Mouse (Mus musculus): ENCODE measurements around the gene Vkorc1. TPM values are rescaled to one million over a fixed set of nuclear protein-coding genes. Genes with fewer than 3 reads are reported as not detected.

Gene Vkorc1
- polyA plus RNA-seq, 1 experiment from 2014 or later = 106 TPM

DNA sequence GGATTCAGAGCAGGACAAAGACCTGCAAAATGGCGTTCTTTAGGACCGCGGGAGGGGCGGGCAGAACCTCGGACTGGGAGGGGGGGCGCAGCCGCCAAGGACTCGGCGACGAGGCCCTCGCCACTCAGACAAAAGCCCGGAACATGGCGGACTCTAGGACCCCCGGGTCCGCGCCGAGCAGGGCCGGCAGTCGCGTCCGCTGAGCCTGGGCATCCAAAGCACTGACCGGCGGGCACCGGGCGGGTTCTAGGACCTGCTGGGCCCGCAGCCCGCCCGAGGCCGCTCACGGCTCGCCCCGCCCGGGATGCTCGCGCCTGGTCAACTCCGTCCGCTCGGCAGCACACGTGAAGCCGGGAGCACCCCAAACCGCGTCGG is 19.8 kb downstream of the Vkorc1 start:
- Histone ChIP-seq H3K9me3 (replicated peaks) (no peaks in the 10 kb centered on the region), H3K4me1 (replicated peaks) (peaks cover 20% of the 10 kb centered on the region), H3K27ac (ENCODE audit: poor library complexity, severe bottlenecking) (peak overlapping the region; percentile 98), H3K36me3 (peaks cover 37% of the 10 kb centered on the region), H3K4me3 (peak overlapping the region; percentile 94), H3K4me2 (peak overlapping the region; percentile 74), H3K27me3 (replicated peaks) (no peaks in the 10 kb centered on the region), H3K9ac (peak overlapping the region; percentile 97)
- WGBS = under 1% methylated on average over 39 of the region's 43 CpGs
- peak; percentile 92 for ATAC-seq (ENCODE audit: insufficient number of reproducible peaks, low FRiP score)

DNA sequence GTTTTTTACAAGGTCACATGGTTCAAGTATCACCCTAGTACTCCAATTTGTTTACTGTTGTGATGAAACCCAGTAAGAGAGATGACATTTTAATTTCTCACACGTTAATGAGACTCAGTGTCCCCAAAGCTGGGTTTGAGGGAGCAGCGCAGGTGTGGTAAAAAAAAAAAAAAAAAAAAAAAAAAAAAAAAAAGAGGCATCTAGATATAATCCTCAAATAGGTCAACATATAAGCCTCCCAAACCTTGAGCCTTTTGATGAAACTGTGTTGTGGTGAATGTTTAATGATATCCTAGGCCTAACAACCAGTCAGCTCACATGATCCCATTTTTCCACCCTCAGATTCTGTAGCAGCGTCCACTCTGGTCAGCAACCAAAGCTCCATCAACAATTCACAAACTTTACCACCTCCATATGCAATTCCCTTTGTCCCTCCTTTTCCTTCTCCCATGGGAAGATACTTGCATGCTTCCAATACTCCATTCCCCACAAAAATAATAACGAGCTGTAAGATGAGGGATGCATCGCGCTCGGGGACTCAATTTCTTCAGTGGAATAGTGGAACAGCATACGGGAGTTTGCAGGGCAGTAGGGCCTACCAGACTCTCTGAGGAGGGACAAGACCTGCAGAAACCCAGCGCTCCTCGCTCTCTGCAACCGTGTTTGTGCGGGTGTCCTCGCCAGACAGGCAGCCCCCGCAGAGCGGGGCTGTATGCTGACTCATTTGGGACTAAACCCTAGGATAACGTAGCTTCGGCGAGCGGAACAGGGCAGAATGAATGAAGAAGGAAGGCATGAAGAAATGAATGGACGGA is 20.4 kb downstream of the Vkorc1 start:
- Histone ChIP-seq H3K4me3 (peak overlapping the region; percentile 94), H3K27me3 (replicated peaks) (no peaks in the 10 kb centered on the region), H3K9me3 (replicated peaks) (no peaks in the 10 kb centered on the region), H3K36me3 (peaks cover 34% of the 10 kb centered on the region), H3K9ac (peak overlapping the region; percentile 97), H3K4me2 (peak overlapping the region; percentile 74), H3K27ac (ENCODE audit: poor library complexity, severe bottlenecking) (peak overlapping the region; percentile 98), H3K4me1 (replicated peaks) (peaks cover 20% of the 10 kb centered on the region)
- WGBS = 6% methylated on average over 20 of the region's 20 CpGs
- ATAC-seq (ENCODE audit: insufficient number of reproducible peaks, low FRiP score) = no peak

GRCm38 (mm10) chr7:127870136-127870821 is 25.1 kb downstream of the Vkorc1 start:
- H3K9me3 ChIP-seq (replicated peaks) = no peaks in the 10 kb centered on the region
- H3K9ac ChIP-seq = no peak overlapping the region
- peaks cover 17% of the 10 kb centered on the region for H3K4me1 ChIP-seq (replicated peaks)
- ATAC-seq (ENCODE audit: insufficient number of reproducible peaks, low FRiP score) = no peak
- no peak overlapping the region for H3K27ac ChIP-seq (ENCODE audit: poor library complexity, severe bottlenecking)
- no peak overlapping the region for H3K4me2 ChIP-seq
- H3K4me3 ChIP-seq = no peak overlapping the region
- WGBS = 84% methylated on average over 5 of the region's 5 CpGs
- peaks cover 49% of the 10 kb centered on the region for H3K36me3 ChIP-seq
- H3K27me3 ChIP-seq (replicated peaks) = no peaks in the 10 kb centered on the region

GRCm38 (mm10) chr7:127869149-127869810 is 26.1 kb downstream of the Vkorc1 start:
- Histone ChIP-seq H3K27me3 (replicated peaks) (no peaks in the 10 kb centered on the region), H3K4me3 (no peak overlapping the region), H3K4me1 (replicated peaks) (peaks cover 13% of the 10 kb centered on the region), H3K27ac (ENCODE audit: poor library complexity, severe bottlenecking) (no peak overlapping the region), H3K9me3 (replicated peaks) (no peaks in the 10 kb centered on the region), H3K9ac (peak overlapping the region; percentile 2; the same call in 1 of the 2 replicates), H3K4me2 (no peak overlapping the region), H3K36me3 (peaks cover 57% of the 10 kb centered on the region)
- ATAC-seq (ENCODE audit: insufficient number of reproducible peaks, low FRiP score) = no peak
- 78% methylated on average over 3 of the region's 3 CpGs for WGBS

GRCm38 (mm10) chr7:127867641-127868040 is 27.8 kb downstream of the Vkorc1 start:
- WGBS = 96% methylated on average over 18 of the region's 18 CpGs
- H3K9me3 ChIP-seq (replicated peaks) = no peaks in the 10 kb centered on the region
- H3K36me3 ChIP-seq = peaks cover 56% of the 10 kb centered on the region

DNA sequence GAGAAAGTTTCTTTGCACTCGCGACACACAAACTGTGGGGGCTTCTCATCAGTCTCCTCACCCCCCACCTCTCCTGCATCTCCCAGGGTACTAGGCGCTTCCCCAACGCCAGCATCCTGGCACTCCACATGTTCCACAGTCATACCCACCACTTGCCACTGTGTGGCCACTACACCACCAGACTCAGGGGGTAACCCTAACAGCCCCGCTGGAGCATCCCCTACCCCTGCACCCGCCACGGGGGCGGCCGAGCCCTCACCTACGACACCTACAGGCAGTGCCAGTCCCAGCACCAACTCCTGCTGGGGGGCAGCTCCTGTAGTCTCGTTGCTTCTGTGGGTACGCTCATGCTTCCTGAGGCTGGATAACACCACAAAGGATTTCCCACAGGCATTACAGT is 29.0 kb downstream of the Vkorc1 start:
- Histone ChIP-seq H3K4me1 (replicated peaks) (0 out of 2 replicates have a peak, but pooled peaks cover 5% of the 10 kb centered on the region), H3K27me3 (replicated peaks) (no peaks in the 10 kb centered on the region), H3K4me3 (no peak overlapping the region), H3K9me3 (replicated peaks) (no peaks in the 10 kb centered on the region), H3K4me2 (no peak overlapping the region), H3K27ac (ENCODE audit: poor library complexity, severe bottlenecking) (no peak overlapping the region), H3K36me3 (peaks cover 47% of the 10 kb centered on the region), H3K9ac (no peak overlapping the region)
- WGBS = 95% methylated on average over 12 of the region's 12 CpGs
- no peak for ATAC-seq (ENCODE audit: insufficient number of reproducible peaks, low FRiP score)

More at GRCm38 (mm10) chr7:127867641-127868040, 27.8 kb downstream of the Vkorc1 start:
- H3K9ac ChIP-seq = no peak overlapping the region
- no peaks in the 10 kb centered on the region for H3K27me3 ChIP-seq (replicated peaks)
- no peak for ATAC-seq (ENCODE audit: insufficient number of reproducible peaks, low FRiP score)
- H3K27ac ChIP-seq (ENCODE audit: poor library complexity, severe bottlenecking) = no peak overlapping the region
- no peak overlapping the region for H3K4me2 ChIP-seq
- H3K4me3 ChIP-seq = no peak overlapping the region
- H3K4me1 ChIP-seq (replicated peaks) = 0 out of 2 replicates have a peak, but pooled peaks cover 5% of the 10 kb centered on the region

DNA sequence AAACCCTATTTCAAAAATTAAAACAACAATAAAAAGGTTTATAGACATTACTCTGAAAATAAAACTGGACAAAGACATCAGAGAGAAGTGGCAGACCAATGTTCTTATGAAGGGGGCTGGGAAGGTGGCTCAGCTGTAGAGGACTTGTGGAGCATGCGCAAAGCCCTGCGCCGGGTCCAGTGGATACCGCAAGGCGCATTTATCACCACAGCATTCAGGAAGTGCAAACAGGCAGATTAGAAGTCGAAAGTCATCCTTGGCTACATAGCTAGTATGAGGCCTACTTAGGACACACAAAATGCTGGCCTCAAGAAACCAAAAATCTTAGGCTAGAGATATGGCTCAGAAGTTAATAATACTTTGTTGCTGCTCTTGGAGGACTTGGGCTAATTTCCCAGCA is 37.2 kb downstream of the Vkorc1 start:
- no peak for ATAC-seq (ENCODE audit: insufficient number of reproducible peaks, low FRiP score)
- H3K27me3 ChIP-seq (replicated peaks) = no peaks in the 10 kb centered on the region
- 80% methylated on average over 6 of the region's 6 CpGs for WGBS
- no peak overlapping the region for H3K4me2 ChIP-seq
- no peaks in the 10 kb centered on the region for H3K36me3 ChIP-seq
- no peaks in the 10 kb centered on the region for H3K9me3 ChIP-seq (replicated peaks)
- H3K4me1 ChIP-seq (replicated peaks) = no peaks in the 10 kb centered on the region
- H3K4me3 ChIP-seq = no peak overlapping the region
- H3K27ac ChIP-seq (ENCODE audit: poor library complexity, severe bottlenecking) = no peak overlapping the region
- no peak overlapping the region for H3K9ac ChIP-seq

DNA sequence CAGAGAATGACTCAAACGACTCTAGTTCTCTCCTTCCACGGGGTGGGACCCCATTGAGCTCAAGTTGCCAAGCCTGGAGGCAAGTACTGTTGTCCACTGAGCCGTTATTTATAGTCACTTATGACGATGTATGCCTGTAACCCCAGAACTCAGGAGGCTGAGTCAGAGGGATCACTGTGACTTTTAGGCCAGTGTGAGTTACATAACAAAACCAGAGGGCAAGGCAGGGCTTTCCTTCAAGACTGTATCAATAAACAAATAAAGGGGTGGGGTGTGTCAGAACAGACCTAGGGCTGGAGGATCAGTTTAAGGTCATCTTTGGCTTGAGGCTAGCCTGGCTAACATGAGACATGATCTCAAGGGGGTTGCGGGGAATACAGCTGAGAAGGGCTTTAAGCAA is 44.5 kb downstream of the Vkorc1 start:
- no peak for ATAC-seq (ENCODE audit: insufficient number of reproducible peaks, low FRiP score)
- Histone ChIP-seq H3K4me3 (no peak overlapping the region), H3K36me3 (peaks cover 28% of the 10 kb centered on the region), H3K4me2 (no peak overlapping the region), H3K4me1 (replicated peaks) (0 out of 2 replicates have a peak, but pooled peaks cover 4% of the 10 kb centered on the region), H3K27me3 (replicated peaks) (no peaks in the 10 kb centered on the region), H3K27ac (ENCODE audit: poor library complexity, severe bottlenecking) (no peak overlapping the region), H3K9ac (no peak overlapping the region), H3K9me3 (replicated peaks) (no peaks in the 10 kb centered on the region)
- WGBS = 58% methylated on average over 5 of the region's 5 CpGs

GRCm38 (mm10) chr7:127849973-127850875 is 45.2 kb downstream of the Vkorc1 start:
- ATAC-seq (ENCODE audit: insufficient number of reproducible peaks, low FRiP score) = no peak
- Histone ChIP-seq H3K27me3 (replicated peaks) (no peaks in the 10 kb centered on the region), H3K4me1 (replicated peaks) (0 out of 2 replicates have a peak, but pooled peaks cover 4% of the 10 kb centered on the region), H3K4me2 (no peak overlapping the region), H3K4me3 (no peak overlapping the region), H3K9ac (no peak overlapping the region), H3K9me3 (replicated peaks) (no peaks in the 10 kb centered on the region), H3K36me3 (peaks cover 34% of the 10 kb centered on the region), H3K27ac (ENCODE audit: poor library complexity, severe bottlenecking) (no peak overlapping the region)
- WGBS = 65% methylated on average over 6 of the region's 6 CpGs

All from heart, embryonic 12.5 days (tissue).